Mouse (Mus musculus) lung, postnatal 0 days (tissue): ENCODE data around the gene Atp6ap1.

ENCODE experiments used
- CTCF ChIP-seq: IDR thresholded peaks from 2 replicates; pipeline ENCODE4 v1.5.1; 2016; ENCODE audit warnings: antibody characterized with exemption, mild to moderate bottlenecking
- EP300 ChIP-seq: IDR thresholded peaks from 2 replicates; pipeline ENCODE4 v1.6.1; 2016; ENCODE audit warnings: antibody characterized with exemption, mild to moderate bottlenecking, control low read depth

GRCm38 (mm10) chrX:74328725-74329161, 31.8 kb downstream of the Atp6ap1 start, which contains the start of gene Plxna3:
- no peak for TF ChIP-seq EP300
- TF ChIP-seq CTCF, result peak; percentile 2; the same call in 1 of the 2 replicates
